Mouse (Mus musculus) frontal cortex, adult 2 months (tissue): ENCODE measurements around the gene Gm14569. TPM values are rescaled to one million over a fixed set of nuclear protein-coding genes. Genes with fewer than 3 reads are reported as not detected.

ENCODE experiments used
- polyA plus RNA-seq: library from polyadenylated mRNA; depleted of rRNA; stranded (reverse); fragments of >200 nt; gene quantifications from 2 replicates; pipeline ENCODE4 v1.2.3, GENCODE M21; 2012; rRNA removed

Gene Gm14569
- polyA plus RNA-seq, 1 experiment, result 0.34 TPM

Other genes starting within 250 kb of the Gm14569 start
- 4.6 TPM in 2 replicates for gene Lonrf3, start 163.5 kb downstream of the Gm14569 start, polyA plus RNA-seq
- gene Gm6268, start 90.5 kb downstream of the Gm14569 start, polyA plus RNA-seq, result not detected in 2 replicates
- gene Pgrmc1, start 106.4 kb upstream of the Gm14569 start, polyA plus RNA-seq, result 250 and 295 TPM in 2 replicates
- 10.6 and 12.6 TPM in 2 replicates for gene Akap17b, start 153.6 kb upstream of the Gm14569 start, polyA plus RNA-seq